Mouse (Mus musculus) cerebellum, adult 2 months (tissue): Measurements from ENCODE around the gene Clec18a.

Experiments
- CTCF ChIP-seq: fragments of 200-500 bp; IDR thresholded peaks from 2 replicates; pipeline ENCODE4 v1.5.1; 2011; ENCODE audit warnings: low read depth, mild to moderate bottlenecking, control low read depth, low read length, moderate library complexity, borderline replicate concordance; ENCODE audit not compliant: insufficient read depth
- POLR2A ChIP-seq: fragments of 200-500 bp; IDR thresholded peaks from 2 replicates; pipeline ENCODE4 v1.6.1; 2011; ENCODE audit warnings: low read length, control low read depth, borderline replicate concordance; ENCODE audit not compliant: insufficient read depth

DNA sequence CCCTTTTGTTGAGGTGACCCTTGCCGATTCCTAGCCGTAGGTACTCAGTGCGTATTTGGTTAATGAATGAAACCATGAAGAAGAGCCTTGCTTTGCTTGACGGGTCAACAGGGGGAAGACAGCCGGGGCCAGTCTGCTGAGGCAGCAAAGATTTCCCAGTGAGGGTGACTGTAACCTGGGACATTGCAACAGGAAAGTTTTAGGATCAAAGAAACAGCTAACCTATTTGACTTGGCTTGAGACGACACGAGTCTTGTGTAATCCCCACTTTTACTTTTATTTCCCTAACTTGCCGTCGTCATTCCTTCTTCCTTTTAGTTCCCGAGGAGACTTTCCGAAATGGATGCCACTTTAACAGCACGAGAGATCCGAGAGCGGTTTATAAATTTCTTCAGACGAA, 55.6 kb downstream of the Clec18a start:
- no peak for TF ChIP-seq CTCF
- TF ChIP-seq POLR2A: no peak
